Mouse (Mus musculus): ENCODE results near the gene Olfr619.

Gene Olfr619

GRCm38 (mm10) chr7:103600275-103600674 lies at the start of gene Olfr619:
TSS of gene Olfr619 (plus strand) at chr7:103600575.
- no peak for DNase-seq

DNA sequence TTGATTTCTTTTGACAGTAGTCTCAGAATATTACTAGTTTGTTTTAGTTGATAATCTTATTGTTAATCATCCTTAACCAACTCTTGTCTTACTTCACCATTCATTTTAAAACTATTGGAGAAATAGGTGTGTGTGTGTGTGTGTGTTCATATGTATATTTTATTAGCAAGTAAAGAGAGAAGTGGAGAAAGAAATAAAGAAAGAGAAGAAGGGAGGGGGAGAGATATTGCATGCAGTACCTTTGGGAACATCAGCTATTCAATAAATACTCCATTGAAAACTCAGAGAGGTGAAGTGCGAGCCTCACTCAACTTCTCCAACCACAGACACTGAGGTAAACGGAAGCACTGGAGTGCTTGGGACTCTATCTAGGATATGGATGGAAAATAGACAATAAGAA lies 44.6 kb upstream of the Olfr619 start, which contains the start of gene Olfr615:
Gene Olfr615, plus strand, starts transcription at position 301 of the 400 bp plus-strand sequence.
- DNase-seq: no peak

- no peak for DNase-seq
Measured at GRCm38 (mm10) chr7:103569043-103569442, 31.3 kb upstream of the Olfr619 start, which contains the start of gene Olfr616. TSS of gene Olfr616 (minus strand) at chr7:103569143.

DNA sequence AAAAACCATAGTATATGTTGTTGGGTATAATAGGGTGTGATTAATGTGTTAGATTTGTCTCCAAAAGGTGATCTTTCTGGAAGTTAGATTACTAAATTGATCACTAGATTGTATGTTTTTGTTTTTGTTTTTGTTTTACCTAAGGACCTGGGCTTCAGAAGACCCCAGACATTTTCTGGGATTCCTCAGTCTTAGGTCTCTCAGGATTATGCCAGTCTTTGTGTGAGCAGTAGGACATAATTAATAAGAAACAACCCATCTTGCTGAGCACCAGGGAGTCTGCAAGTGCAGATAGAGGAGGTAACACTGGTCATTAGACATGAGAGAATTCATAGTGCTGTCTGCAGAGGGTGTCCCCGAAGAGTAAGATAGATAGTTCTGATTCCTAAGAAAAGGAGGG lies 27.6 kb upstream of the Olfr619 start, which contains the start of gene Olfr617:
Gene Olfr617, plus strand, starts transcription at position 301 of the 400 bp plus-strand sequence.
- no peak for DNase-seq

DNA sequence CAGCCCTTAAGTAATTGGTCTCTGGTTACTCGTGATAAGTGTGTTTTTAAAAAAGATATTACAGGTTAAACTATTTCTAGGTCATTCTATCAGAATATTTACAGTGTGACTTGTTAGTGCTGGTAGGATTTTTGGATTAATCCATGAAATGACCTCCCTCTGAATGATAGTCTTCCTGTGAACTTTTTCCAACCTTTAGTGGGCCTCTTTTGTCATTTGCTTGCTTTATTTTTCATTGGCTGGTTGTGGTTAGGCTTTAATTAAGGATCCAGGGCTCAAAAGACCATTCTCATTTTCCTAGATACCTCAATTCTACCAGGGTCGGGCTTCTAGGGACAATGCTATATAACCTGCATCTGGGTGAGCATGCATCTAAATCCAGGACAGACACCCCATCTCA lies 10.6 kb upstream of the Olfr619 start, which contains the start of gene Olfr618:
Gene Olfr618, plus strand, starts transcription at position 301 of the 400 bp plus-strand sequence.
- no peak for DNase-seq

DNA sequence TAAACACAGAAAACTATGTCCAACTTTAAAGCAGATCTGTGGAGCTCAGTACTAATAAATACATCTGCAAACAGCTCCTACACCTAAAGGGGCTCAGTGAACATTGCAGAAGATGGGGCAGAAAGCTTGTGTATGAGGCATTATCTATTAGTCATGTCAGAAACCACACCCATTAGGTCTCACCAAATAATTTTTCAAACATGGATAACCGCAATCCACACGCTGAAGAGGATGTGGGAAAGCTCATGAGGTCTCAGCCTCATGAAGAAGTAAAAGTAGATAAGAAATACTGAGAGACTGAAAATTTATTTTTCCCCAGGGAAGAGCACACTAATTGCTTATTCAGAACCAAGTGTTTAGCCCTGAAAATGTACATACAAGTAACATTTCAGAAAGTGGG lies 7.0 kb downstream of the Olfr619 start:
- DNase-seq: no peak

DNA sequence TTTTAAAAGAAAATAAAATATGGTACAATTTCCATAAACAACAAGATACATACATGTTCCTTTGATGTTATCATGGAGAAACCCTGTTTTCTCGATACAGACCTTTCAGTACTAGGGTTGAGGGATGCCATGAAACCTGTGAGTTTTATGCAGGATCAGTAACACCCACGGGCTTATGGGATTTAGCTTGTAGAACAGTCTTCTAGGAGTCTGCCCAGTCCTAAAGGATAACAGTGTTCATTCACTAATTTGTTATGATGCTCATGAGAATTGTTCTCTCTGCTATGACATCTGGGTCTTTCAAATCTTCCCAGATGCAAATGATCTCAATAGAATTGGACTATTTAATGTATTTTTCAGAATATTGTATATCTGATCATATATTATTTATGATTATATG lies 12.1 kb downstream of the Olfr619 start, which contains the start of gene Olfr620:
Gene Olfr620, minus strand, starts transcription at position 101 of the 400 bp plus-strand sequence.
- DNase-seq: no peak

GRCm38 (mm10) chr7:103636795-103637194 lies 36.4 kb downstream of the Olfr619 start:
- no peak for DNase-seq

DNA sequence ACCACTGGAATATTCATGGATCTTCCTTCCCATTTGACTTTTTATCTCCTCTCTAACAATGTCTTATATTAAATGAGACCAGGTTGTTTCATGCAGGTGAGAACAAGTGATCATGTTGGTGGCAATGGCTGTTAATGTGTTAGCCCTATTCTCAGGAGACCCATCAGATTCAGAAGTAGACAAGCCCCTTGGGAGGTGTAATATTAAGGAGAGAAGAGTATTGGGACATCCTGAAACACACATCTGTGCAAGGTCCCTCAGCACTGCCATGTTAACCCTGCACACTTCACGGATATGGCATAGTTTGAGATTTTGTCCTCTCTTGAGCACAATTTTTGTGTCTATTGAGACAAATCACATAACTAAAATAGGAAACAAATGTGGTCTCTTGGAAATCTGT lies 42.2 kb downstream of the Olfr619 start, which contains the start of gene Olfr622:
Gene Olfr622, minus strand, starts transcription at position 101 of the 400 bp plus-strand sequence.
- DNase-seq: no peak

GRCm38 (mm10) chr7:103644070-103644469 lies 43.7 kb downstream of the Olfr619 start:
- no peak for DNase-seq

All from lung, postnatal 10 days (tissue).